Mouse (Mus musculus): ENCODE measurements around the gene Tmem104.

Tmem104 gene

GRCm38 (mm10) chr11:115200520-115200919 lies 13.2 kb downstream of the Tmem104 start:
- no peak for DNase-seq (ENCODE audit: low spot score in 2 of 2)

- DNase-seq (ENCODE audit: low spot score in 2 of 2) = peak; percentile 64 to 81
Measured at GRCm38 (mm10) chr11:115202316-115202715, 15.0 kb downstream of the Tmem104 start.

DNA sequence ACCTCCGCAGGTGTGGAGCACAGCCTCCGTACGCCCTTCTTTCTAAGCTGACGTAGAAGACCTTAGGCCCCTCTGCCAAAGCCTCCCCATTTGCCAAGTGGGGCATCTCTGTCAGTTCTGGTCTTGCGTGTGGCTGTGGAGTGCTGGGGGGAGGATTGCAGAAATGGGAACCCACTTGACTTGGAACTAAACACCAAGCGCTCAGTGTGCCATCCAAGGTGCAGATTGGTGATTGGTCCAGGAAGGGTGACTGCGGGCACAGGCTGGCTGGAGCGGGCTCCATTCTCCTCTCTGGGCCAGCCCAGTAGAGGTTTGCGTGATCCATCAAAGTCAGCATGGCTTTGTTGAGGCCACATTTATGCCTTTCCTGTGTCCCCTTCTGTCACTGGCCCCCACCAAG lies 15.5 kb downstream of the Tmem104 start:
- DNase-seq (ENCODE audit: low spot score in 2 of 2) = no peak

DNA sequence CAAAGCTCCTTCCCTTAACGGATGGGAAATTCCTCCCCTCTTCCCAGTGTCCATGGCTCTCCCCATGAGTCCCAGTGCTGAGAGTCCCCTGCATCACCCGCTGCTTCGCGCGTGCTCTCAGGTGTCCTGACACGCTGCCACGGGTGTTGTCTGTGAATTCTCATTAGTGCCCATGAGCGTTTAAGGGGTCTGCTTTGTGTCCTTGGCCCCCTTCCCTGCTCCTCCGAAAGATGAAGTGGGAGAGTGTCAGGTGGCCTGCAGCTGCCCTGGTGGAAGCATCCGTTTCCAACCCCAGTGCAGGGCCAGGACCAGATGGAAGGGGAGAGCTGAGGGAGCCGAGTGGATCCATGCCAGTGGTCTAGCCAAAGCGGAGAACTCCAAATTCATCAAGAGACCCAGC lies 20.8 kb downstream of the Tmem104 start:
- DNase-seq (ENCODE audit: low spot score in 2 of 2) = no peak

DNA sequence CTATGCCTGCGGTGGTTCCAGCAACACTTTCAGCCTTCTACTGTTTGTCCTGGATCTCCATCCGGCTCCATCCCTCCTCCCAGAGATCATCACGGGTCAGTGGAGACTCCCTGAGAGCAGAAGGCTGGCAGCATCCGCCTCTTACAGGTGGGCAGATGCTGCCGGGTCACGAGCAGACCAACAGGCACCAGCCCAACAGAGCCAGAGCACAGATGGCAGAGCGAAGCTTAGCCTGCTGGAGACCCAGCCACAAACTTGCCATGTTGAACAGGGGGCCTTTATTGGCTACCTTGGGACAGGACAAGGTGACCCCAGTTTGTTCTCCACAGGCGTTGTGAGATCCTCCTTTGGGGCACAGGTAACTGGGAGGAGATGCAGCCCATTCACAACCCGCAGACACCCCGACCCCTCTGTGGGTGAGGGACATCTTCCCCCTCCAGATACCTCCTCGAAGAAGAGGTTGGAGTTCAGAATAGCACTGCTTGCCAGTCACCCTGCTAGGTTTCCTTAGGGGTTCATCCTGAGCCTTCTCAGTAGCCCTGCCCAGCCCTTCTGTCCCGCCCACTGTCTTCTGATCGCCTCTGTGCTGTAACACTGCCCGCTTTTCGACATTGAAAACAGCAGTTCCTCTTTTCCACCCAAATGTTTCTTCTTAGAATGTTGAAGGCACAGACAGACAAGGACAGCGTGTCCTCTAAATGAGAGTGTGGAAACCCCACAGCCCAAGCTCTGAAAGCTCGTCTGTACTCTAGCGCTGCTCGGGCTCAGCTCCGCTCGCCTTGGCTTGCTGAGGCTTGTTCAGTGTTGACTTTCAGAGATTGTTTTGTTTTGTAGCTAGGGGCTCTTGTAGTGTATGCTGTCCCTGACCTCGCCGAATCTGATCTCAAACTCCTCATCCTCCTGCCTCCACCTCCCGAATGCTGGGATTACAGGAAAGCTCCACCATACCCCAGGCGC lies 21.8 kb downstream of the Tmem104 start:
- no peak for DNase-seq (ENCODE audit: low spot score in 2 of 2)

DNA sequence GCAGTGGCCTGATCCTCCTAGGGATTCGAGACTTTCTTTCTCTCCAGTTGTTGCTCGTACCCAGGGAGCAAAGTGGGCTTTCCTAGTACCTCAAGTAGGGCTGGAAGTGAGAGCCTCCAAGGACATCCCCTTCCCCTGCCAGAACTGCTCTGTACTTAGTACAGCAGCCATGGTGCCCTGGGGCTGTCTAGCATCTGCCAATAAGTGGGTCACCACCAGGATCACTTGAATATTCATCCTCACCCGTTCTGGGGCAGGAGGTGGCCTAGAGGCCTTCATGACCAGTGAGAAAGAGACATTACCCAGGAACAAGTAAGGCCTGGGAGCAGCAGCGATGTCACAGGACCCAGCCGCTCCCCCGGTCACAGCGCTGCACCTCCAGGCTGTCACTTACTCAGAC lies 22.7 kb downstream of the Tmem104 start:
- DNase-seq (ENCODE audit: low spot score in 2 of 2) = no peak

DNA sequence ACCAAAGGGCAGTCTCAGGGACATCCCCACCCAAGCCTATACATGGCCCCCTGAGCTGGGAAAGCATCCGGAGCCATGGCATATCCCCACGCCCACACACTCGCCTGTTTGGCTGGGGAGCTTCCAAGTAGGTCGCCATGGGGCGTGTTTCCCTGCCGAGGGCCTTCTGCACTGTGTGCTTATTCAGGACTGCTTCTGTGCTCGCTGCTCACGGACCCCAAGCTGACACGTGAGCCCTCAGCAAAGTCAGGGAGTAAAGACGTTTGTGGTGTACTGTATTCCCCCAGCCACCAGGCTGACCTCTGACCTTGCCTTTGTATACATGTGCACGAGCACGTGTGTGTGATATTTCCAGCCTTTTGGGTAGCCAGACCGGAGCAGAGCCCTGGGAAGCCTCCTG lies 24.8 kb downstream of the Tmem104 start:
- no peak for DNase-seq (ENCODE audit: low spot score in 2 of 2)

DNA sequence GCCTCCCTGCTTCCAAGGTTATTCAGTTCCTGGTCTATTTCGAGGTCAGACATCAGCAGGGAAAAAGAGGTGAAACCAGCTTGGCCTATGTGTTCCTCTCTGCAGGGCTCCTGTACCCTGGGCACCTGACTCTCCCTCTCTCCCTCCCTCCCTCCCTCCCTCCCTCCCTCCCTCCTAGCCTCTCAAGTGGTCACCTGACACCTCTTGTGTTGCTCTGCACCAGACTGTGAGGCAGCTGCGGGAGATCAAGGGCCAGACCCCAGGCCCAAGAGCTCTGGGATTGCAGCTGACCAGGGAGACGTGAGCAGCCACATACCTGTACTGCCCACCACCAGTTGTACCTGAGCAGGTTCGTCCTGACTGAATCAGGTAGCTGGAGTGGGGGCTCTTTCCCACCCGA lies 27.8 kb downstream of the Tmem104 start:
- DNase-seq (ENCODE audit: low spot score in 2 of 2) = no peak

DNA sequence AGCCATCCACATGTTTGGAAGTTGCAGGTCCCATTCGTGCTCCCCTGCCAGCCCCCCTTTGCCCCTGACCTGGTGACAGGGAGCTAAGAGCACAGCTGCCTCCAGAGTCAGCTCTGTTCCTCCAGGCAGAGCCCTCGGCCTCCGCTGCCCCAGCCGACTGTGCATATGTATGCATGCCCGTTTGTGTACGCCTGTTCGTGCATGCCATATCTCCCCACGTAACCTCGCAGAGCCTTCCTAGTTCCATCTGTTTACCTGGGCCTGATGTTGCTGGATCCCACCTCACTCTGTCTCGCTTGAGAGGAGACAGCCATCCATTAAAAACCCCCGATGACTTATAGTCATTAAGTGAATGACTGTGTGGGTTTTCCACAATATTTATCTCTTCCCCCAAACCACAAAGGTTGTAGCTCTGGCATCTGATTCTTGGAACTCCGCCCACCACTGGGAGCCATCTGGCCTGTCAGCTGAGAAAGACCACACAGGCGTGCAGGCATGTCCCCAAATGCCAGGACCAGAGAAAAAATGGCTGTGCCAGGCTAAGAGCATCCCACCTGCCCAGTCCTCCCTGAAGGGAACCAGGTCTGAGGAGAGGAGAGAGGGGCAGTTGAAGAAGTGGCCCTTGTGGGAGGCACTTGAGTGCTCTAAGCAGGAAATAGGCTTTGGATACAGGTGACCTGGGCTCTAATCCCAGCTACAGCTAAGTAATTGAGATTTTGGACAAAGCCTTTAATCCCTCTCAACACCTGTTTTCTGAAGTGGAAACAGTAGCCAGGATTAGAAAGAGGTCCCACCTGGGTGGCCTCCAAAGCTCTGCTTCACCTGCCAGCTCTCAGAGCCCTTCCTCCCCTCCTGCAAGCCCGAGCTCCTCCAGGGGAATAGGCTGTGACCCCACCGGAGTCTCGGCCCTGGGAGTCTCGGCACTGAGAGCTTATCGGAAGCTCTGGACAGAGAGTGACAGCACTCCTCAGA lies 30.4 kb downstream of the Tmem104 start:
- DNase-seq (ENCODE audit: low spot score in 2 of 2) = no peak

- DNase-seq (ENCODE audit: low spot score in 2 of 2) = no peak
Measured at GRCm38 (mm10) chr11:115219263-115219662, 32.0 kb downstream of the Tmem104 start.

- no peak for DNase-seq (ENCODE audit: low spot score in 2 of 2)
Measured at GRCm38 (mm10) chr11:115219685-115220084, 32.4 kb downstream of the Tmem104 start.

DNA sequence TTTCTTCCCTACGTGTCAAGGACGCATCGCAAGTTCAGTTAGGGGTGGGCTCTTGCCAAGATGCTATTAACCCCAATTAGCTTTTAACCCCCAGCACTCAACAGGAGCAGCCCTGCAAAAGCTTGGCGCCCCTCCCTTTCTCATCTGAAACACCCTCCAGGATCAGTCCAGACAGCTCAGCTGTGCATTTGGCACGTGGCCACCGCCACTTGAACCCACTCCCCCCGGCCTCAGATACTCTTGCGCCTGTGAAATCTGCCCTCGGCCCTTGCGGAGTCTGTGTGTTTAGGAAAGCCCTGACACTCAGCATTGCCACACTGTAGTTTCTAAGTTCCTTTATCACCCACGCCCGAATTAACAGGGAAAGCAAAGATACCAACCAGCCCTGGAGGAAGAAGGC lies 34.8 kb downstream of the Tmem104 start:
- DNase-seq (ENCODE audit: low spot score in 2 of 2) = no peak

- DNase-seq (ENCODE audit: low spot score in 2 of 2) = no peak
Measured at GRCm38 (mm10) chr11:115222570-115222969, 35.3 kb downstream of the Tmem104 start.

DNA sequence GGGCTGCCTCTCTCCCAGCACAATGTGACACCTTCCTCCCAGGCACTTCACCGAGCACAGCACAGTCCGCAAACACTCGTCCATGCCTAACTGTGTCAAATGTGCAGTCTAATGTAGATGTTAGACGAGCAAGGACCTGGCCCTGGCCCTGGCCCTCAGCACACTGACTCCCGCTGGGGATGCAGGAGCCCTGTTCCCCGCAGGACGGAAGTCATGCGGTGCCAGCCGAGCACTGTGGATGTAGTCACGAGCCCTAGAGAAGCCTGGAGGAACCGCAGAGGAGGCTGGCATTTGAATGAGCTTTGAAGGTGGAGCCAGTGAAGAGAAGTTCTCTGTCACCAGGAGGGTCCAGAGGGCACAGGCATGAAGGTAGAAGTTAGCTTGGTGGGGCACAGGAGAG lies 36.2 kb downstream of the Tmem104 start:
- no peak for DNase-seq (ENCODE audit: low spot score in 2 of 2)

GRCm38 (mm10) chr11:115223877-115224276 lies 36.6 kb downstream of the Tmem104 start:
- no peak for DNase-seq (ENCODE audit: low spot score in 2 of 2)

GRCm38 (mm10) chr11:115224889-115225288 lies 37.6 kb downstream of the Tmem104 start:
- DNase-seq (ENCODE audit: low spot score in 2 of 2) = no peak

DNA sequence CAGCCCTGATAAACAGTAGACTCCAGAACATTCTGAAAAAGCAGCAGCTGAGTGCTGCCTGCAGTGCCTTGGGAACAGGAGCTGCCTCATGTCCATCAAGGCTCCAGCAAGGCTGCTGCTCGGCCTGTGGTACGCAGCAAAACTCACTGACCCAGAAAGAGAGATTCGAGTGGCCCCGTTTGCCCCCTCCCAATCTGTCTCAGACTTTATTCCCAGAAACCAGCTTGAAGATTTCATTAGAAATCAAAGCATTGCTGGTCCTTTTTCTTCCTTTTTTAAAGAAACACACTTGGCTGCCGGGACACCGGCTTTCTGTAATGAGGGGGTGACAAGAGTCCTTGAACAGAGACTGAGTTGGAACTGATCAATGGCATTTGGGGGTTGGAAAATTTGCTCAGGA lies 38.0 kb downstream of the Tmem104 start:
- DNase-seq (ENCODE audit: low spot score in 2 of 2) = no peak

GRCm38 (mm10) chr11:115226811-115227491 lies 39.7 kb downstream of the Tmem104 start:
- no peak for DNase-seq (ENCODE audit: low spot score in 2 of 2)

- DNase-seq (ENCODE audit: low spot score in 2 of 2) = no peak
Measured at GRCm38 (mm10) chr11:115227640-115228039, 40.4 kb downstream of the Tmem104 start.

GRCm38 (mm10) chr11:115228430-115228829 lies 41.1 kb downstream of the Tmem104 start:
- DNase-seq (ENCODE audit: low spot score in 2 of 2) = no peak

DNA sequence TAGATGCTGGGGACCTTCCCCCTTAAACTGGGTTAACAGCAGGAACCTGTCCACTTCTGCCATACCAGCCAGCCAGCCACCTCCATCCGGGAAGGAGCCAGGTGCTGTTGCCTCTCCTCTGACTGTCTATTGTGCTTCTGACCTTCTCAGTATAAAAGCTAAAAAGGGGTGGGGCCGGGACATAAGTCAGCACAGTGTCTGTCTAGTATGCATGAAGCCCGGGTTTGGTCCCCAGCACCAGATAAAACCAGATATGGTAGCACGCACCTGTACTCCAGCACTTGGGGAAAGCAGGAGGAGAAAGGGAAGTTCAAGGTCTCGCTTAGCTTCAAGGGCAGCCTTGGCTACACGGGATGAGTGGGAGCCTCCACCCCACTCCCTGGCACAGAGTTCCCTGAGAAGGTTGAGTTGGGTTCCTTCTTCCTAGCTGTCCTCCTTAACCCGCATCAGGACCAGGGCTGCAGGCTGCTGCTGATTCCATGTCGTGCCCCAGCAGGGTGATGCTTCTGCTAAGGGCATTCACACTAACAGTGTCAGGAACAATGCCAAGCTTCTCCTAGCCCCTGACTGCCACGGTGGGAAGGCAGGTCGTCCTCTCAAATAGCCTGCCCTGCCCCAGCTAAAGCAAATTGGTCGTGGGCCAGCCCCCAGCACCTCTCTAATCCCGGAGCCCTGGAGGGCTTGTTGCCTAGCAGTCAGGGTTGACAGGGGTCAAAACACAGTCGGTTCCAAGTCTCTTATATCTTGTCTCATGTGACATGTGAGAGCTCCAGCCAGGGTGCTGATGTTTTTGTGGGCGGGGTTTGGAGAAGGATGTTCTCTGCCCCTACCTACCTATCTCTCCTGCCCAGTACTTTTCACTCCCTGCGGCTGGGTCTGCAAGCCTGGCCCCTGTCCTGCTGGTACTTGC lies 42.0 kb downstream of the Tmem104 start:
- DNase-seq (ENCODE audit: low spot score in 2 of 2) = no peak

All from urinary bladder, postnatal 4 days (tissue).